Mouse (Mus musculus) ES-Bruce4 (cell line): ENCODE data around the gene Opn5. TPM values are rescaled to one million over a fixed set of nuclear protein-coding genes. Genes with fewer than 3 reads are reported as not detected.
A peak's percentile ranks its signal among the peaks of the same experiment; 100 is the strongest.

ENCODE experiments used
- H3K27ac ChIP-seq: 2 replicates; pipeline ENCODE4 v1.5.1; 2012; ENCODE audit warnings: low read length, inconsistent platforms; ENCODE audit not compliant: insufficient read depth
- H3K27me3 ChIP-seq: 2 replicates; pipeline ENCODE4 v1.6.1; 2012; ENCODE audit warnings: mild to moderate bottlenecking, low read length, inconsistent platforms; ENCODE audit not compliant: control insufficient read depth, poor library complexity, insufficient read depth, severe bottlenecking
- H3K36me3 ChIP-seq: 2 replicates; pipeline ENCODE4 v1.6.1; 2012; ENCODE audit warnings: inconsistent platforms, mild to moderate bottlenecking, low read length, moderate library complexity; ENCODE audit not compliant: control insufficient read depth, poor library complexity, insufficient read depth, severe bottlenecking
- H3K4me1 ChIP-seq: one replicate; pipeline ENCODE4 v1.8.1; 2011; ENCODE audit warnings: low read length; ENCODE audit not compliant: control insufficient read depth, insufficient read depth
- H3K4me3 ChIP-seq: 2 replicates; pipeline ENCODE4 v1.5.1; 2011; ENCODE audit warnings: low read depth, mild to moderate bottlenecking, low read length
- H3K9ac ChIP-seq: 2 replicates; pipeline ENCODE4 v1.6.1; 2012; ENCODE audit warnings: low read depth, mild to moderate bottlenecking, inconsistent platforms; ENCODE audit not compliant: poor library complexity, severe bottlenecking
- H3K9me3 ChIP-seq: replicated peaks from 2 replicates; pipeline ENCODE4 v1.6.1; 2012; ENCODE audit warnings: mild to moderate bottlenecking, low read length, inconsistent platforms; ENCODE audit not compliant: control insufficient read depth, poor library complexity, insufficient read depth, severe bottlenecking
- CTCF ChIP-seq: IDR thresholded peaks from one replicate; pipeline ENCODE4 v1.8.1; 2011; ENCODE audit warnings: low read depth, low read length
- EP300 ChIP-seq: IDR thresholded peaks from 2 replicates; pipeline ENCODE4 v1.6.1; 2011; ENCODE audit warnings: low read depth, low read length; ENCODE audit not compliant: insufficient read depth
- POLR2A ChIP-seq: IDR thresholded peaks from one replicate; pipeline ENCODE4 v1.8.1; 2011; ENCODE audit warnings: low read length; ENCODE audit not compliant: insufficient read depth
- polyA plus RNA-seq: library from polyadenylated mRNA; stranded (reverse); fragments of >200 nt; gene quantifications from 2 replicates; pipeline ENCODE4 v1.2.4, GENCODE M21; 2011; ENCODE audit warnings: low read depth; ENCODE audit not compliant: missing spikeins, insufficient read depth, insufficient read length

The Opn5 gene
- not detected in 2 replicates for polyA plus RNA-seq

- TF ChIP-seq CTCF (no peak), POLR2A (no peak), EP300 (no peak)
- Histone ChIP-seq H3K36me3 (no peaks in the 10 kb centered on the region), H3K9me3 (no peaks in the 10 kb centered on the region), H3K4me1 (no peaks in the 10 kb centered on the region), H3K27ac (no peak within 1 kb of the TSS), H3K4me3 (no peak within 1 kb of the TSS), H3K27me3 (no peaks in the 10 kb centered on the region), H3K9ac (no peak within 1 kb of the TSS)
Observed at GRCm38 (mm10) chr17:42611295-42611694, at the start of gene Opn5. TSS of gene Opn5 (minus strand) at chr17:42611395.

- H3K27me3 ChIP-seq: no peaks in the 10 kb centered on the region
- no peak overlapping the region for H3K27ac ChIP-seq
- H3K36me3 ChIP-seq: no peaks in the 10 kb centered on the region
- no peak overlapping the region for H3K9ac ChIP-seq
- H3K4me1 ChIP-seq: no peaks in the 10 kb centered on the region
- H3K9me3 ChIP-seq: no peaks in the 10 kb centered on the region
- TF ChIP-seq CTCF: peak; percentile 97
- no peak for TF ChIP-seq POLR2A
- no peak overlapping the region for H3K4me3 ChIP-seq
Observed at GRCm38 (mm10) chr17:42658634-42659422, 47.6 kb upstream of the Opn5 start.

GRCm38 (mm10) chr17:42643416-42643815 lies 32.2 kb upstream of the Opn5 start:
- no peaks in the 10 kb centered on the region for H3K27me3 ChIP-seq
- H3K9me3 ChIP-seq: no peaks in the 10 kb centered on the region
- H3K36me3 ChIP-seq: no peaks in the 10 kb centered on the region
- no peak overlapping the region for H3K27ac ChIP-seq
- TF ChIP-seq POLR2A (no peak), CTCF (no peak), EP300 (no peak)
- H3K4me1 ChIP-seq: no peaks in the 10 kb centered on the region
- H3K9ac ChIP-seq: no peak overlapping the region
- H3K4me3 ChIP-seq: no peak overlapping the region

GRCm38 (mm10) chr17:42630206-42630605 lies 19.0 kb upstream of the Opn5 start:
- H3K27ac ChIP-seq: no peak overlapping the region
- H3K9me3 ChIP-seq: peaks cover 3% of the 10 kb centered on the region; the same call in 1 of the 2 replicates
- H3K4me3 ChIP-seq: no peak overlapping the region
- no peak for TF ChIP-seq POLR2A
- no peak for TF ChIP-seq CTCF
- TF ChIP-seq EP300: no peak
- H3K4me1 ChIP-seq: no peaks in the 10 kb centered on the region
- no peak overlapping the region for H3K9ac ChIP-seq
- H3K36me3 ChIP-seq: no peaks in the 10 kb centered on the region
- no peaks in the 10 kb centered on the region for H3K27me3 ChIP-seq

- Histone ChIP-seq H3K4me1 (no peaks in the 10 kb centered on the region), H3K36me3 (no peaks in the 10 kb centered on the region), H3K27me3 (no peaks in the 10 kb centered on the region), H3K9ac (no peak overlapping the region), H3K27ac (no peak overlapping the region), H3K9me3 (no peaks in the 10 kb centered on the region), H3K4me3 (no peak overlapping the region)
- TF ChIP-seq CTCF (peak; percentile 38), EP300 (no peak)
Observed at GRCm38 (mm10) chr17:42613043-42613737, 2.0 kb upstream of the Opn5 start.

- Histone ChIP-seq H3K36me3 (no peaks in the 10 kb centered on the region), H3K9me3 (no peaks in the 10 kb centered on the region), H3K27ac (no peak overlapping the region), H3K9ac (no peak overlapping the region), H3K27me3 (no peaks in the 10 kb centered on the region), H3K4me3 (no peak overlapping the region), H3K4me1 (no peaks in the 10 kb centered on the region)
- TF ChIP-seq POLR2A (no peak), EP300 (no peak), CTCF (no peak)
Observed at GRCm38 (mm10) chr17:42608270-42608669, 2.9 kb downstream of the Opn5 start.
